Mouse (Mus musculus) heart, postnatal 36 days (tissue): ENCODE results near the gene Rab12. TPM values are rescaled to one million over a fixed set of nuclear protein-coding genes. Genes with fewer than 3 reads are reported as not detected.

ENCODE experiments used
- DNase-seq, 2 experiments: peaks; one replicate each; pipeline ENCODE4 v3.0.0; 2021 to 2022
- intact Hi-C: fragments of 180-260 bp; cut with DNase I; formaldehyde crosslinking; loops from one replicate; pipeline ENCODE4 v1.15.1; 2025
- total RNA-seq, 2 experiments: library from RNA; stranded (reverse); gene quantifications; 2 replicates each; pipeline ENCODE4 v1.2.3; 2021

Gene Rab12
- total RNA-seq, 2 experiments from 2014 or later = 231 to 233 TPM

- peak; percentile 71 to 80 for DNase-seq
- intact Hi-C loops = loop anchor here (5.0 kb wide), 1 partner anchor 107 kb away; no protein-coding TSS in a partner anchor
Observed at GRCm38 (mm10) chr17:66449460-66450341, 69.8 kb downstream of the Rab12 start, which contains the start of gene Mtcl1. Mtcl1 (minus strand) TSS chr17:66449750.

- intact Hi-C loops = loop anchor here (5.0 kb wide), 1 partner anchor 106 kb away; no protein-coding TSS in a partner anchor
- peak; percentile 63 to 64 for DNase-seq
Observed at GRCm38 (mm10) chr17:66448421-66449405, 70.8 kb downstream of the Rab12 start.

- intact Hi-C loops = loop anchor here (5.0 kb wide), 1 partner anchor 106 kb away; no protein-coding TSS in a partner anchor
- no peak for DNase-seq
Observed at GRCm38 (mm10) chr17:66447978-66448377, 71.6 kb downstream of the Rab12 start.

- DNase-seq = no peak
- intact Hi-C loops = loop anchor here (5.0 kb wide), 1 partner anchor 105 kb away; no protein-coding TSS in a partner anchor
Observed at GRCm38 (mm10) chr17:66447007-66447312, 72.6 kb downstream of the Rab12 start.

GRCm38 (mm10) chr17:66446196-66447006 is 73.1 kb downstream of the Rab12 start:
- intact Hi-C loops = loop anchor here (5.0 kb wide), 1 partner anchor 104 kb away; no protein-coding TSS in a partner anchor
- no peak for DNase-seq

Other genes with a start within 250 kb of the Rab12 start
- 1 to 10 TPM; 4.4 to 6.3 TPM for gene Mtcl1, start 70.0 kb downstream of the Rab12 start, total RNA-seq
- not detected for gene Themis3, start 74.9 kb upstream of the Rab12 start, total RNA-seq